Mouse (Mus musculus): ENCODE measurements around the gene Plagl2. TPM values are rescaled to one million over a fixed set of nuclear protein-coding genes. Genes with fewer than 3 reads are reported as not detected.

Gene Plagl2
- polyA plus RNA-seq, 1 experiment, result 13.6 TPM

DNA sequence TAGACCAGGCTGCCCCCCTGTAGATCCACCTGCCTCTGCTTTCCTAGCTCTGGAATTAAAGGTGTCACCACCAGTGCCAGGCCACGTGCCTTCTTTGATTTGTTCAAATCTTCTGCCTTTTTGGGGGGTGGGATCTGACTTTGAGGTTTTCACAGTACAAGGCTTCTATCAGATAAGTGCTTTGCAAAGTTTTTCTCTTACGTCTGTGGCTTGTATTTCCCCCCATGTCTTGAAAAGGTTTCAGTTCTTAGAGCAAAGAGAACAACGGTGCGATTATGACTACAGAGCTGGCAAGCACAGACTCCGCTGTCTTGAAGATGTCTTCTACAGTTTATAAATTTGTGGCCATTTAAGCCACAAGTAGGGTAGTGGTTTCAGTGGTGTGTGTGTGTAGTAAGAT, 29.8 kb downstream of the Plagl2 start:
- no peak overlapping the region for H3K27ac ChIP-seq (ENCODE audit: insufficient read depth, low read depth, low read length)
- H3K27me3 ChIP-seq (ENCODE audit: control insufficient read depth, insufficient read depth, low read length), result no peaks in the 10 kb centered on the region
- H3K4me1 ChIP-seq (ENCODE audit: control insufficient read depth, insufficient read depth, insufficient read length, low read length), result no peaks in the 10 kb centered on the region; the same call in 1 of the 2 replicates
- peaks cover 25% of the 10 kb centered on the region for H3K36me3 ChIP-seq (ENCODE audit: control insufficient read depth, insufficient read depth, low read length)
- no peak for TF ChIP-seq CTCF (IDR thresholded peaks at IDR 0.05; ENCODE audit: extremely low read depth, insufficient read length, insufficient replicate concordance, low read depth, low read length)
- no peak for TF ChIP-seq POLR2A (IDR thresholded peaks at IDR 0.05; ENCODE audit: low read depth, low read length)
- 87% methylated on average over 5 of the region's 5 CpGs for WGBS
- no peak overlapping the region for H3K4me3 ChIP-seq (ENCODE audit: low read depth, low read length)

GRCm38 (mm10) chr2:153209286-153209685, 31.9 kb downstream of the Plagl2 start:
- WGBS, result 48% methylated on average over 5 of the region's 5 CpGs
- Histone ChIP-seq H3K4me1 (ENCODE audit: control insufficient read depth, insufficient read depth, insufficient read length, low read length) (no peaks in the 10 kb centered on the region; the same call in 1 of the 2 replicates), H3K4me3 (ENCODE audit: low read depth, low read length) (no peak overlapping the region), H3K27me3 (ENCODE audit: control insufficient read depth, insufficient read depth, low read length) (no peaks in the 10 kb centered on the region), H3K36me3 (ENCODE audit: control insufficient read depth, insufficient read depth, low read length) (peaks cover 41% of the 10 kb centered on the region), H3K27ac (ENCODE audit: insufficient read depth, low read depth, low read length) (no peak overlapping the region)
- TF ChIP-seq POLR2A (IDR thresholded peaks at IDR 0.05; ENCODE audit: low read depth, low read length) (no peak), CTCF (IDR thresholded peaks at IDR 0.05; ENCODE audit: extremely low read depth, insufficient read length, insufficient replicate concordance, low read depth, low read length) (no peak)

DNA sequence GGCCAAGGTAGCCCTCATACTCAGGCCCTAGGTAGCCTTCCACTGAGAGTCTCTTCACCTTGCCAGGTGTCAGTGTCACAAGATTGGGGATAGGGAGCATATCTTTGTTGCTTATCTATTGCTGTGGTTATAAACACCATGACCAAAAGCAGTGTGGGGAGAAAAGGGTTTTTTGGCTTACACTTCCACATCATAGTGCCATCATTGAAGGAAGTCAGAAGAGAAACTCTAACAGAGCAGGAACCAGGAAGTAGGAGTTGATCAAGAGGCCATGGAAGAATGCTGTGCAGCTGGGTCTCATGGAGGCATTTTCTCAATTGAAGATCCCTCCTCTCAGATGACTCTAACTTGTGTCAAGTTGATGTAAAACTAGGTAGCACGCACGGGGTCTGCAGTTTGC, 33.1 kb downstream of the Plagl2 start:
- WGBS, result 98% methylated on average over 2 of the region's 2 CpGs
- Histone ChIP-seq H3K27ac (ENCODE audit: insufficient read depth, low read depth, low read length) (no peak overlapping the region), H3K27me3 (ENCODE audit: control insufficient read depth, insufficient read depth, low read length) (no peaks in the 10 kb centered on the region), H3K36me3 (ENCODE audit: control insufficient read depth, insufficient read depth, low read length) (peaks cover 51% of the 10 kb centered on the region), H3K4me1 (ENCODE audit: control insufficient read depth, insufficient read depth, insufficient read length, low read length) (no peaks in the 10 kb centered on the region; the same call in 1 of the 2 replicates), H3K4me3 (ENCODE audit: low read depth, low read length) (no peak overlapping the region)
- TF ChIP-seq POLR2A (IDR thresholded peaks at IDR 0.05; ENCODE audit: low read depth, low read length), result no peak
- no peak for TF ChIP-seq CTCF (IDR thresholded peaks at IDR 0.05; ENCODE audit: extremely low read depth, insufficient read length, insufficient replicate concordance, low read depth, low read length)

GRCm38 (mm10) chr2:153202766-153203165, 38.5 kb downstream of the Plagl2 start:
- Histone ChIP-seq H3K4me1 (ENCODE audit: control insufficient read depth, insufficient read depth, insufficient read length, low read length) (no peaks in the 10 kb centered on the region), H3K27ac (ENCODE audit: insufficient read depth, low read depth, low read length) (no peak overlapping the region), H3K4me3 (ENCODE audit: low read depth, low read length) (no peak overlapping the region), H3K36me3 (ENCODE audit: control insufficient read depth, insufficient read depth, low read length) (peaks cover 69% of the 10 kb centered on the region), H3K27me3 (ENCODE audit: control insufficient read depth, insufficient read depth, low read length) (no peaks in the 10 kb centered on the region)
- TF ChIP-seq POLR2A (IDR thresholded peaks at IDR 0.05; ENCODE audit: low read depth, low read length), result no peak
- no peak for TF ChIP-seq CTCF (IDR thresholded peaks at IDR 0.05; ENCODE audit: extremely low read depth, insufficient read length, insufficient replicate concordance, low read depth, low read length)
- WGBS, result 73% methylated on average over 1 of the region's 1 CpGs

- 74% methylated on average over 2 of the region's 2 CpGs for WGBS
- no peak overlapping the region for H3K27ac ChIP-seq (ENCODE audit: insufficient read depth, low read depth, low read length)
These were observed 42.1 kb downstream of the Plagl2 start for GRCm38 (mm10) chr2:153199114-153199513.

DNA sequence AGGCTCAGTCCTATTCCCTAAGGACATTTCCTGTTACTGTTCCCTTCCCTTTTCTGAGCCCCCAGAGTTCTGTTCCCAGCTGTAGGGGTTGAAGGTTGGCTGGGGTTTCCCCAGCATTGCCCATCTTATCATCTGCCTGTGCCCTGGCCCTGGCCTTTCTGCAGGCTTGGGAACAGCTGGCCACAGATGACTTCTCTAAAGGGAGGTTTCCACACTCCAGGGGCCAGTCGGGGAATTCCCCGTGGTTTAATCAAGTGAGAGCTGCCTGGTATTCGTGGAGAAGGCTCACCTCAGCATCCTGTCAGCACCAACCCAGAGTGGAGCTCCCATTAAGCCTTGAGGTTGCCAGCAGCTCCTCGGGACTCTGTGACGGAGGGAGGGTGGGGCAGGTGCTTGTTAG, 42.7 kb downstream of the Plagl2 start:
- 46% methylated on average over 5 of the region's 5 CpGs for WGBS
- H3K27ac ChIP-seq (ENCODE audit: insufficient read depth, low read depth, low read length), result no peak overlapping the region
- peaks cover 5% of the 10 kb centered on the region; the same call in 1 of the 2 replicates for H3K4me1 ChIP-seq (ENCODE audit: control insufficient read depth, insufficient read depth, insufficient read length, low read length)
- TF ChIP-seq CTCF (IDR thresholded peaks at IDR 0.05; ENCODE audit: extremely low read depth, insufficient read length, insufficient replicate concordance, low read depth, low read length) (no peak), POLR2A (IDR thresholded peaks at IDR 0.05; ENCODE audit: low read depth, low read length) (no peak)
- no peaks in the 10 kb centered on the region for H3K27me3 ChIP-seq (ENCODE audit: control insufficient read depth, insufficient read depth, low read length)
- H3K4me3 ChIP-seq (ENCODE audit: low read depth, low read length), result no peak overlapping the region
- peaks cover 66% of the 10 kb centered on the region for H3K36me3 ChIP-seq (ENCODE audit: control insufficient read depth, insufficient read depth, low read length)

More at GRCm38 (mm10) chr2:153199114-153199513, 42.1 kb downstream of the Plagl2 start:
- Histone ChIP-seq H3K27me3 (ENCODE audit: control insufficient read depth, insufficient read depth, low read length) (no peaks in the 10 kb centered on the region), H3K36me3 (ENCODE audit: control insufficient read depth, insufficient read depth, low read length) (peaks cover 69% of the 10 kb centered on the region), H3K4me3 (ENCODE audit: low read depth, low read length) (no peak overlapping the region), H3K4me1 (ENCODE audit: control insufficient read depth, insufficient read depth, insufficient read length, low read length) (peaks cover 4% of the 10 kb centered on the region; the same call in 1 of the 2 replicates)
- no peak for TF ChIP-seq POLR2A (IDR thresholded peaks at IDR 0.05; ENCODE audit: low read depth, low read length)
- no peak for TF ChIP-seq CTCF (IDR thresholded peaks at IDR 0.05; ENCODE audit: extremely low read depth, insufficient read length, insufficient replicate concordance, low read depth, low read length)

- WGBS, result 94% methylated on average over 3 of the region's 3 CpGs
- Histone ChIP-seq H3K36me3 (ENCODE audit: control insufficient read depth, insufficient read depth, low read length) (peaks cover 71% of the 10 kb centered on the region), H3K4me1 (ENCODE audit: control insufficient read depth, insufficient read depth, insufficient read length, low read length) (peaks cover 5% of the 10 kb centered on the region; the same call in 1 of the 2 replicates)
These were observed 47.0 kb downstream of the Plagl2 start for GRCm38 (mm10) chr2:153194255-153194654.

More at GRCm38 (mm10) chr2:153194255-153194654, 47.0 kb downstream of the Plagl2 start:
- no peak for TF ChIP-seq POLR2A (IDR thresholded peaks at IDR 0.05; ENCODE audit: low read depth, low read length)
- TF ChIP-seq CTCF (IDR thresholded peaks at IDR 0.05; ENCODE audit: extremely low read depth, insufficient read length, insufficient replicate concordance, low read depth, low read length), result no peak
- Histone ChIP-seq H3K27ac (ENCODE audit: insufficient read depth, low read depth, low read length) (no peak overlapping the region), H3K4me3 (ENCODE audit: low read depth, low read length) (no peak overlapping the region), H3K27me3 (ENCODE audit: control insufficient read depth, insufficient read depth, low read length) (no peaks in the 10 kb centered on the region)

Measured in small intestine, adult 2 months (tissue).